Mouse (Mus musculus): ENCODE measurements around the gene Pitpnm3. TPM values are rescaled to one million over a fixed set of nuclear protein-coding genes. Genes with fewer than 3 reads are reported as not detected.

The Pitpnm3 gene
- polyA plus RNA-seq, 1 experiment from 2014 or later: 2.3 TPM

DNA sequence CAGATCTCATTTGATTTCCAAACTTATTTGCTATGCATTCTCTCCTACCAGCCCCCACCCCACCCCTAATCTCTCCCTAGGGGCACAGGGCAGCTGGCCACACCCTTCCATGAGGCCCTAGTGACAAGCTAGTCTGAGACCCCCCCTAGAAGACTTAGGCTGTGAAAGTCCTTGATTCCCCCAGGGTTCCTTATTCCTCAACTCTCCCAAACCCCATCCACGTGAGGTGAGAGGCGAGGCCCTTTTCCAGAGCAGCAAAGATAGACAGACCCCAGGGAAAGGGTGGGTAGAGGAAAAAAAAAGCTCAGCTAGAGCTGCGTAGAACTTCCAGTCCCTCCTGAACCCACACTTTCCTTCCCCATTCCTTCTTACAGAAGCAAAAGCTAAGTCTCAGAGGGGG lies 4.7 kb downstream of the Pitpnm3 start:
- ATAC-seq (ENCODE audit: low read depth): no peak
- no peak overlapping the region for H3K4me2 ChIP-seq (ENCODE audit: low read depth, low read length)
- peaks cover 36% of the 10 kb centered on the region for H3K4me1 ChIP-seq (replicated peaks; ENCODE audit: control insufficient read depth, insufficient read depth, low read length)
- peaks cover 15% of the 10 kb centered on the region for H3K27me3 ChIP-seq (ENCODE audit: control insufficient read depth, insufficient read depth, low read depth, low read length)
- no peaks in the 10 kb centered on the region for H3K36me3 ChIP-seq (ENCODE audit: control insufficient read depth, insufficient read depth, low read length)
- peak overlapping the region; percentile 97 for H3K27ac ChIP-seq (ENCODE audit: low read length)
- no peak overlapping the region for H3K4me3 ChIP-seq (ENCODE audit: low read length)
- 72% methylated on average over 3 of the region's 3 CpGs for WGBS
- H3K9ac ChIP-seq (ENCODE audit: low read length): no peak overlapping the region
- no peaks in the 10 kb centered on the region for H3K9me3 ChIP-seq (ENCODE audit: control insufficient read depth, low read length)

DNA sequence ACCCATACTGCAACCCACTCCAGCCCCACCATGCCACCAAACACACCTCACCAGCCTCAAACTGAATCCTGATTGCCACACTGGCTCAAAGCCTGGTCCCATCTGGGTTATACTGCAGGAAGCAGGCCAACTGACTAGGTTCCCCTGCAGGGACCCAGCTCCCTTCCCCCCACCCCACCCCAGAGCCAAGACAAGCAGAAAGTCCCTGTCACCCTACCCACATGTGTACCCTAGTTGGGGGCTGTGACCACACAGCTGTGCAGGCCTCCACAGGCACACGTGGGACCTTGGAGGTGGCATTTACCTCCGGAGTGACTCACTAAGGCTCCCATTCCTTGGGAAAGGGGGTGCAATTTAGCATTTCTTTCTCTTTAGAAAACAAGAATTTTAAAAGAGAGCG lies 5.1 kb downstream of the Pitpnm3 start:
- H3K4me1 ChIP-seq (replicated peaks; ENCODE audit: control insufficient read depth, insufficient read depth, low read length): peaks cover 36% of the 10 kb centered on the region
- H3K4me3 ChIP-seq (ENCODE audit: low read length): no peak overlapping the region
- H3K9me3 ChIP-seq (ENCODE audit: control insufficient read depth, low read length): no peaks in the 10 kb centered on the region
- WGBS: 58% methylated on average over 3 of the region's 3 CpGs
- no peak for ATAC-seq (ENCODE audit: low read depth)
- peaks cover 15% of the 10 kb centered on the region for H3K27me3 ChIP-seq (ENCODE audit: control insufficient read depth, insufficient read depth, low read depth, low read length)
- peak overlapping the region; percentile 97 for H3K27ac ChIP-seq (ENCODE audit: low read length)
- no peak overlapping the region for H3K9ac ChIP-seq (ENCODE audit: low read length)
- peak overlapping the region; percentile 28 for H3K4me2 ChIP-seq (ENCODE audit: low read depth, low read length)
- H3K36me3 ChIP-seq (ENCODE audit: control insufficient read depth, insufficient read depth, low read length): no peaks in the 10 kb centered on the region

DNA sequence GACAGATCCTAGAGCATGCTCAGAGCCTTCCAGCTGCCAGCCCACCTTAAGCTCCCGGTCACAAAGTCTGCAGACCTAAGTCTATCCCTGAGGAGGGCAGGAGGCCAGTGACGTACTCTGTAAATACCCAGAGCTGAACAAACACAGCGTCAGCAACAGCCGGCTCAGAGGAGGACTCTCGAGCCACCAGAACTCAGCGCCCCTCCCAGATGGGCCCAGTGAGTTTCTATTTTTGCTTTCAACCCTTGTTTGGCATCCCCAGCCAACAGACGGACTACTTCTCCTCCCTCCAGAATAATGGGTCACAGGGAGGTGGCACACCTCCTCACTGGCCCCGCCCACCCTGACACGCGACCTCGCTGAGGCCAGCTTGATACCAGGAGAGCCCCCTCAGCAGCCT lies 5.6 kb downstream of the Pitpnm3 start:
- Histone ChIP-seq H3K27ac (ENCODE audit: low read length) (peak overlapping the region; percentile 97), H3K4me1 (replicated peaks; ENCODE audit: control insufficient read depth, insufficient read depth, low read length) (peaks cover 36% of the 10 kb centered on the region), H3K9ac (ENCODE audit: low read length) (peak overlapping the region; percentile 32; the same call in 1 of the 2 replicates), H3K4me3 (ENCODE audit: low read length) (no peak overlapping the region), H3K36me3 (ENCODE audit: control insufficient read depth, insufficient read depth, low read length) (no peaks in the 10 kb centered on the region), H3K27me3 (ENCODE audit: control insufficient read depth, insufficient read depth, low read depth, low read length) (peaks cover 11% of the 10 kb centered on the region), H3K4me2 (ENCODE audit: low read depth, low read length) (peak overlapping the region; percentile 28), H3K9me3 (ENCODE audit: control insufficient read depth, low read length) (no peaks in the 10 kb centered on the region)
- ATAC-seq (ENCODE audit: low read depth): peak; percentile 73
- WGBS: 5% methylated on average over 11 of the region's 11 CpGs

DNA sequence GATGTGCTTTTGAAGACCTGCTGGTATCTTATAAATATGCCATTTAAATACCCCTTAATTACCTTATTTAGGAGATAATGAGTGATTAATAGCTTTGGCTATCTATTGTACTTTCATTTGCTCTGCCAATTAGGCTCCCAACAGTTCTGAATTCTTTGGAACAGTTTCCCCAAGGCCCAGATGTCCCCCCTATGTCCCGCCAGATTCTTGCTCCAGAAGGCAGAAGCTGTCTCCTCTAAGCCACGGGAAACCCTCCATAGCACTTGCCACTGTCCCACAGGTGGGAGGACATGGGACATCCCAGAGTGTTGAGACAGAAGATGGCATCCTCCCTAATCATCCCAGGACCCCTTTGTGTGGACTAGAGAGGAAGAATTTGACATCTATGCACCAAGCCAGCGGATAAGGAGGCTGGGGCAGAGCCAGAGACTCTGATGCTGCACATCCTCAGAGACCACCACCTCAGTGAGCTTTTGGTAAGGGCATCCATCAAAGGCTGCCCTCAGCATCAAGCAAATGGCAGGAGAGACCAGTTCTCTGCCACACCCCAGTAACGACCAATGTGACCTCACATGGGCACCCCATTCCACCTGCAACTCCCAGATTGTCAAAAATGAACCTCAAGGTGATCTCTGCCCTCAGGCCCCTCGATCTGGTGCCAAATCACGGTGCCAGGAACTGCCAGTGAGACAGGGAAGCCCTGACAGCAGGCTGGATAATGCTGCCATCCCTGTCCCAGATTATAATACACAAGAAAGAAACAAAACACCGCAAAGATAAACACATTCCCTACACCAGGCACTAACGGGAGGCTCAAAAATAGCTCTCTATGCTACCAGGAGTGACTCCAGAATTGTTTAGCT lies 6.3 kb downstream of the Pitpnm3 start:
- peak overlapping the region; percentile 32; the same call in 1 of the 2 replicates for H3K9ac ChIP-seq (ENCODE audit: low read length)
- no peaks in the 10 kb centered on the region for H3K9me3 ChIP-seq (ENCODE audit: control insufficient read depth, low read length)
- H3K4me3 ChIP-seq (ENCODE audit: low read length): no peak overlapping the region
- H3K27me3 ChIP-seq (ENCODE audit: control insufficient read depth, insufficient read depth, low read depth, low read length): peaks cover 4% of the 10 kb centered on the region; the same call in 1 of the 2 replicates
- peak overlapping the region; percentile 28 for H3K4me2 ChIP-seq (ENCODE audit: low read depth, low read length)
- no peaks in the 10 kb centered on the region for H3K36me3 ChIP-seq (ENCODE audit: control insufficient read depth, insufficient read depth, low read length)
- WGBS: 53% methylated on average over 8 of the region's 8 CpGs
- no peak for ATAC-seq (ENCODE audit: low read depth)
- peak overlapping the region; percentile 97 for H3K27ac ChIP-seq (ENCODE audit: low read length)
- peaks cover 36% of the 10 kb centered on the region for H3K4me1 ChIP-seq (replicated peaks; ENCODE audit: control insufficient read depth, insufficient read depth, low read length)

DNA sequence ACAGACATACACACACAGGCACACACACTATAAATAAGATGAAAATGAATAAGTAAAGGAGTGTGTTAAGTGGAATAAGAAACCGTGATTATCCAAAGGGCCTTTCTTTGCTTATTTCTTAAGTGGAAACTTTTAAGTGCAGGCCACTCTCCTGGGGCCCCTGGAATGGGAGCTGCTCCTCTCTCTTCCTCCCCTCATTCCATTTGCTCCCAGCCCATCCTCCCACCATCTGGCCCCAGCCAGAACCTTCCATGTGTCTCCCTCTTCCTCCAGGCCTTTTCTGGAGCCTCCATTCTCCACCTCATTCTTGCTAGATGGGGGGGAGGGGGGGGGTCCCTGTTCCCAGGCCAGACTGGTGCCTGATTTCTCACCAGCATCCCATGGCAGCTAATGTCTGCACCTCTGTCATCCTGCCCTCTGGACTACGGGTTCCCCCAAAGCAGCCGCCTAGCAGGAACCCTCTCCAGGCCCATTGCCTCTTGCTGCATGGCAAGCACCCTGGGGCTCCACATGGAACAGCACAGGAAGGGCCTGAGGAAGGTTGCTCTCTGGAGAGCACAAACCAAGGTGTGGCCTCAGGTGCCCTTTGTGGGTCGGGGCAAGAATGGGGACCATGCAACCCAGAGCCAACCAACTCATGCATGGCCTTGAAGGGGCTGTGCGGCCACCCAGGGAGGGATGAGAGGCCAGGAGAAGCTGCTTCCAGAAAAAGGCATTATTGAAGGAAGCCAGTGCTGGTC lies 8.0 kb downstream of the Pitpnm3 start:
- H3K4me3 ChIP-seq (ENCODE audit: low read length): no peak overlapping the region
- no peaks in the 10 kb centered on the region for H3K27me3 ChIP-seq (ENCODE audit: control insufficient read depth, insufficient read depth, low read depth, low read length)
- WGBS: 70% methylated on average over 5 of the region's 5 CpGs
- ATAC-seq (ENCODE audit: low read depth): no peak
- no peak overlapping the region for H3K9ac ChIP-seq (ENCODE audit: low read length)
- no peaks in the 10 kb centered on the region for H3K9me3 ChIP-seq (ENCODE audit: control insufficient read depth, low read length)
- peaks cover 22% of the 10 kb centered on the region for H3K4me1 ChIP-seq (replicated peaks; ENCODE audit: control insufficient read depth, insufficient read depth, low read length)
- no peak overlapping the region for H3K4me2 ChIP-seq (ENCODE audit: low read depth, low read length)
- no peak overlapping the region for H3K27ac ChIP-seq (ENCODE audit: low read length)
- no peaks in the 10 kb centered on the region for H3K36me3 ChIP-seq (ENCODE audit: control insufficient read depth, insufficient read depth, low read length)

DNA sequence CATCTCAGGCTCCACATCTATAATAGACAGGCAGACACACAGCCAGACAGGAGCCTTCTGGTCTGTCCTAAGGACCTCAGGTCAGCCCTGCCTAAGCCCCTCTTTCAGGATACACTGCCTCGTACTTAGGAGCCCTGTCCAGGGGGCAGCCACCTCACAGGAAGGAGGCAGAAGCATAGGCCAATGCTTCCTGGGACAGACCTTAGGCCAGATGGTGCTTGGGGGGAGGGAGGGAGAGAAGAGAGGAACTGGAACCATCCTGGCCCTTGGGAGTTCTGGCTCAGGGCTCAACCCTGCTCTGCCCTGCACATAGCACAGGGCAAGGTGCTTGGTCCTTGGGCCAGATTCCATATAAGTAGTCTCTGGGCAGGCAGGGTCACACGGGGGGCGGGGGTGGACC lies 9.8 kb downstream of the Pitpnm3 start:
- H3K9ac ChIP-seq (ENCODE audit: low read length): no peak overlapping the region
- WGBS: 64% methylated on average over 3 of the region's 3 CpGs
- no peaks in the 10 kb centered on the region for H3K36me3 ChIP-seq (ENCODE audit: control insufficient read depth, insufficient read depth, low read length)
- peaks cover 10% of the 10 kb centered on the region for H3K4me1 ChIP-seq (replicated peaks; ENCODE audit: control insufficient read depth, insufficient read depth, low read length)
- H3K27ac ChIP-seq (ENCODE audit: low read length): no peak overlapping the region
- no peak for ATAC-seq (ENCODE audit: low read depth)
- no peaks in the 10 kb centered on the region for H3K27me3 ChIP-seq (ENCODE audit: control insufficient read depth, insufficient read depth, low read depth, low read length)
- no peak overlapping the region for H3K4me2 ChIP-seq (ENCODE audit: low read depth, low read length)
- H3K4me3 ChIP-seq (ENCODE audit: low read length): no peak overlapping the region
- no peaks in the 10 kb centered on the region for H3K9me3 ChIP-seq (ENCODE audit: control insufficient read depth, low read length)

DNA sequence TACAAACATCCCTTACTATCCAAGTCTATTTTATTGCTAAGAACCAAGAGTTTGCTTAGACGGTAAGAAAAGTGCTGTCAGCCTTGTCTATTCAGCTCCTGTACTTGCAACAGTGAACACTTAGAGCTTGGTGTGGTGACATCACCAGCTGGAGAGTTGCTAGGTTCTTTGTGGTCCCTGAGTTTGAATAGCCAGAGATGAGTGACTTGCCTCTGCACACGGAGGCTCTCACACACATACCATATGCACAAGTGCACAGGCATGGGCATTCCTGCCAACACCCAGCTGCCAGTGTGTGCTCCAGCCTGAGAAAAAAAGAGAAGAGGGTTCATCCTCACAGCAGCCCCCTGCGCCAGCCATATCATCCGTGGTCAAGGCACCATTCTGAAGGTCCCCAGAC lies 12.0 kb downstream of the Pitpnm3 start:
- H3K4me2 ChIP-seq (ENCODE audit: low read depth, low read length): no peak overlapping the region
- H3K36me3 ChIP-seq (ENCODE audit: control insufficient read depth, insufficient read depth, low read length): no peaks in the 10 kb centered on the region
- no peaks in the 10 kb centered on the region for H3K9me3 ChIP-seq (ENCODE audit: control insufficient read depth, low read length)
- 64% methylated on average over 4 of the region's 4 CpGs for WGBS
- H3K4me1 ChIP-seq (replicated peaks; ENCODE audit: control insufficient read depth, insufficient read depth, low read length): no peaks in the 10 kb centered on the region; the same call in 1 of the 2 replicates
- H3K27me3 ChIP-seq (ENCODE audit: control insufficient read depth, insufficient read depth, low read depth, low read length): no peaks in the 10 kb centered on the region
- H3K4me3 ChIP-seq (ENCODE audit: low read length): no peak overlapping the region
- no peak overlapping the region for H3K9ac ChIP-seq (ENCODE audit: low read length)
- H3K27ac ChIP-seq (ENCODE audit: low read length): no peak overlapping the region
- no peak for ATAC-seq (ENCODE audit: low read depth)

DNA sequence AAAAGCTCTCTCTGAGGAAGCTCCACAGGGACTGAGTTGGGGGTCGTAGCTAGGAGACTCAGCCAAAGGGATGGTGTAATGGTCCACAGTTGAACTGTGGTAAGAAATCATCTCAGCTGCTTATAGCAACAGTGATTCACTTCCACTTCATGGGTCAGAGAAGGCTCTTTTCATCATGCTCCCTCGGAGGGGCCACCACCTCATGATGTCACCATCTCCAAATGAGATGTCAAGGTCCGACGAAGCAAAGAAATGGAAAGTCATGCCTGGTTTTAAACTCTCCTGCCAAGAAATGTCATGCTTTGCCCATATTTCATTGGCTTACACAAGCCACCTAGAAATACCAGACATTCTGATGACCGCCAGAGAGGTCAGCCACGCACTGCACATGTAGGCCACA lies 15.2 kb downstream of the Pitpnm3 start:
- Histone ChIP-seq H3K9ac (ENCODE audit: low read length) (no peak overlapping the region), H3K4me1 (replicated peaks; ENCODE audit: control insufficient read depth, insufficient read depth, low read length) (no peaks in the 10 kb centered on the region), H3K4me3 (ENCODE audit: low read length) (no peak overlapping the region), H3K27ac (ENCODE audit: low read length) (no peak overlapping the region), H3K9me3 (ENCODE audit: control insufficient read depth, low read length) (no peaks in the 10 kb centered on the region), H3K36me3 (ENCODE audit: control insufficient read depth, insufficient read depth, low read length) (no peaks in the 10 kb centered on the region), H3K27me3 (ENCODE audit: control insufficient read depth, insufficient read depth, low read depth, low read length) (no peaks in the 10 kb centered on the region), H3K4me2 (ENCODE audit: low read depth, low read length) (no peak overlapping the region)
- no peak for ATAC-seq (ENCODE audit: low read depth)
- WGBS: 78% methylated on average over 6 of the region's 6 CpGs

DNA sequence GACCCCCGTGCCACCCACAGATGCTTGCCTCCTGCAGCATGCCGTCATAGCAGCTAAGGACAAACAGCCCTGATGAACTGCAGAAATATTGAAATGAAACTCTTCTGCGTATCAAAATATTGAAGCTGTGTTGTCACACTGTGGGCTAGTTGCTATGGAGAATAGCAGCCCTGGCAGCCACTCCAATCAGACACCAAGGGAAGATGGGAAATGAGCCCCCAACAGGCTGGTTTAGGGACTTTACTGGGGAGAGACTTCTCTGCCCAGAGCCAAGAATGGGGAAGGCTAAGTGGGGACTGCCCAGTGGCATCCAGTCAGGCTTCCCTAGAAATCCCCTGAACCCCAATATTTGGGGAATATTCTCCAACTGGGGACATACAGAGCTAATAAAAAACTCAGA lies 16.9 kb downstream of the Pitpnm3 start:
- no peaks in the 10 kb centered on the region for H3K27me3 ChIP-seq (ENCODE audit: control insufficient read depth, insufficient read depth, low read depth, low read length)
- H3K9me3 ChIP-seq (ENCODE audit: control insufficient read depth, low read length): no peaks in the 10 kb centered on the region
- no peak overlapping the region for H3K4me2 ChIP-seq (ENCODE audit: low read depth, low read length)
- no peak overlapping the region for H3K4me3 ChIP-seq (ENCODE audit: low read length)
- H3K36me3 ChIP-seq (ENCODE audit: control insufficient read depth, insufficient read depth, low read length): no peaks in the 10 kb centered on the region
- no peak for ATAC-seq (ENCODE audit: low read depth)
- no peak overlapping the region for H3K9ac ChIP-seq (ENCODE audit: low read length)
- H3K4me1 ChIP-seq (replicated peaks; ENCODE audit: control insufficient read depth, insufficient read depth, low read length): no peaks in the 10 kb centered on the region
- WGBS: 91% methylated on average over 3 of the region's 3 CpGs
- no peak overlapping the region for H3K27ac ChIP-seq (ENCODE audit: low read length)
